Mouse (Mus musculus): ENCODE measurements around the gene Rnf40.

Rnf40 gene

DNA sequence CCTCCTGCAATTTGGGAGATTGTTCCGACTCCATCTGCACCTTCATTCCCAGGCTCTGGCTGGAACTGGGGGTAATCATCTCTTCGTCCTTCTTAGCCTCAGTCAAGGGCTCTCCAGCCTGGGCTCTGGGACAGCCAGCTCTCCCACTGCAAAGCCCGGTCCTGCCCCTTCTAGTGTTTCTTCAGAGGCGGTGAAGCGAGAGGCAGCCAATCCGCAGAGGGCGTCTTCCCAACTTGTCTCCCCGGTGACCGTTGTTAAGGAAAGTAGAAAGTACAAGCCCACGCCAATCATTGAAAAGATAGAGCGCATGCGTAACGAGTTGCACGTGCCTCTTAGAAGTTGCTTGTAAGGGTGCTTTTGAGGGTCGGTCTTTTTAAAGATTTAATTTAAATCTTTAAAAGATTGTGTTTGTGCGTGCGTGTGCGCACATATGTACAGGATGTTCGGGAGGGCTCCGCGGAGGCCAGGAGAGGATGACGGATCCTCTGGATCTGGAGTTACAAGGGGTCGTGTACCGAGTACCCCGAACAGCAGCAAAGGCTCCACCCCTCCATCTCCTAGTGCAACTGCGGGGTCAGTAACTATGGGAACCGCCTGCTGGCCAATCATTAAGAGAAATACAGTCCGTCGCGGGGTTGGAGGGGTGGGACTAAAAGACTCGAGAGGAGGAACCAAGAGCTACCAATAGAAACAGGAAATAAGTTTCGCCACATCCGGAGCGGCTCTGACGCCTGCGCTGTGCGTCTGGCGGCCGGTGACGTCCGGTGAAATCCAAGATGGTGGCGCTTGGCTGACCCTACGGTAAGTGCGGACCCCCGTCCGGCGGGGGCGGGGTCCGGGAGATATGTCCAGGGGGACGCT lies at the start of gene Rnf40, which contains the start of gene Ccdc189:
Gene Rnf40 (plus strand): TSS at position 757 of the 861 bp plus-strand sequence.
Gene Ccdc189 (minus strand): TSS at position 585 of the 861 bp plus-strand sequence.
- peak; percentile 79 to 86 for DNase-seq

DNA sequence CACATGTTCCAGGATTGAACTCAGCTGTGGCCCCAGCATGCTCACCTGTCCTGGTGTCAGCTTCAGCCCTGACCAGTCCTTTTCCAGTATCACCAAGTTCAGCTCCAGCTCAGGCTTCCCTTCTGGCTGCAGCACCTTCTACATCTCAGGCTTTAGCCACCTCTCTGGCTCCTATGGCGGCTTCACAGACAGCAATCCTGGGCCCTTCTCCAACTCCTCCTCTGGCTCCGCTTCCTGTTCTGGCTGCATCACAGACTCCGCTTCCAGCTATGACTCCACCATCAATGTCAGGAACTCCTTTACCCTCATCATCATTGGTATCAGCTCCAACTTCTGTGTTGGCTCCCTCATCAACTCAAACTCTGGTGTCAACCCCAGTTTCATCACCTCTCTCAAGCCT lies 46.9 kb upstream of the Rnf40 start:
- DNase-seq = no peak

DNA sequence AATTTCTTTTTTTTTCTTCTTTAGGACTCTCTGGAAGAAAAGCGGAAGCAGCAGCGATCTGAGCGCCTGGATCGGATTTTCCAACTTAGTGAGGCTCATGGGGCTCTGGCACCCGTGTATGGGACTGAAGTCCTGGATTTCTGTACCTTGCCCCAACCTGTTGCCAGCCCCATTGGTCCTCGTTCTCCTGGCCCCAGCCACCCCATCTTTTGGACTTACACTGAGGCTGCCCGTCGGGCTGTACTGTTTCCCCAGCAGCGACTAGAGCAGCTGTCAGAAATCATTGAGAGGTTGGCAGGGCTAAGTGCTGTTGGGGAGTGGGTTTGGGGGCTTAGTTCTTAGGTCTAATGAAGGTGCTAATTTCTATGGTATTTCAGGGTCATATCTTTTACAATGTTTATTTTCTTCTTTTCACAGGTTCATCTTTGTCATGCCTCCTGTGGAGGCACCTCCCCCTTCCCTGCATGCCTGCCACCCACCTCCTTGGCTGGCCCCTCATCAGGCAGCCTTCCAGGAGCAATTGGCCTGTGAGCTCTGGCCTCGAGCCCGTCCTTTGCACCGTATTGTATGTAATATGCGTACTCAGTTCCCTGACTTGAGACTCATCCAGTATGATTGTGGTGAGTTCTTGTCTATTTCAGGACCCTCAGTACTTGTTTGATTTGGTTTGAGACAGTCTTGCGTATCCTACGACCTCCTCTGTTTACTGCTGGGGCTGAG lies 39.3 kb upstream of the Rnf40 start:
- DNase-seq = no peak

DNA sequence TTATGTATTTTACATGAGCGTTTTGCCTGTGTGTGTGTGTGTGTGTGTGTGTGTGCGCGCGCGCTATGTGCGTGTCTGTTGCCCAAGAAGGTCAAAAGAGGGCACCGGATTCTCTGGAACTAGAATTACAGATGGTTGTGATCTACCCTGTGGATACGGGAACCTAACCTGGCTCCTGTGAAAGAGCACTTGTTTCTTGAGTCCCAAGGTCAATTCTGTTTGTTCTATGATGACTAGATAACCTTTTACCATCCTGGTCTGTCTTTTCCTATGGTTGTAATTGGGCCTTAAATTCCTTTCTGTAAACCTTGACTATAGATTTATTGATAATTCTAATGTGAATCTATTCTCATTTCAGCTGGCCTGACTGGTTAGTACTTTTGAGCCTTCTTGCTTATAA lies 37.0 kb upstream of the Rnf40 start:
- no peak for DNase-seq

DNA sequence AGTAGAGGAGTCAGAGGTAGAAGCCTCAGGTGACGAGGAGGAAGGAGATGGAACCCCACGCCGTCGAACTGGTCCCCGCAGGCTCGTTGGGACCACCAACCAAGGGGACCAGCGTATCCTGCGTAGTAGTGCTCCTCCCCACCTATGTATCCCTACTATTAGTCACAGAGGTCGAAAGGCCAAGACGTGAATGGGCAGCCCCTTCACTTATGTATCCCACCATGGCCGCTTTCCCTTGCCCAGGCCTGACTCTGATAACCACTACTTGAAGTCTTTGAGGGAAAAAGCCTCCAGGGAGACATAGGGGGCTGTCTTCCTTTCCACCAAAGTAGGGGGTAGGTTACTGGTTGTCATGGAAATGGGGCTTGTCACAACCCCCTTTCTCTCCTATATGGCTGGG lies 28.0 kb upstream of the Rnf40 start:
- DNase-seq = no peak

DNA sequence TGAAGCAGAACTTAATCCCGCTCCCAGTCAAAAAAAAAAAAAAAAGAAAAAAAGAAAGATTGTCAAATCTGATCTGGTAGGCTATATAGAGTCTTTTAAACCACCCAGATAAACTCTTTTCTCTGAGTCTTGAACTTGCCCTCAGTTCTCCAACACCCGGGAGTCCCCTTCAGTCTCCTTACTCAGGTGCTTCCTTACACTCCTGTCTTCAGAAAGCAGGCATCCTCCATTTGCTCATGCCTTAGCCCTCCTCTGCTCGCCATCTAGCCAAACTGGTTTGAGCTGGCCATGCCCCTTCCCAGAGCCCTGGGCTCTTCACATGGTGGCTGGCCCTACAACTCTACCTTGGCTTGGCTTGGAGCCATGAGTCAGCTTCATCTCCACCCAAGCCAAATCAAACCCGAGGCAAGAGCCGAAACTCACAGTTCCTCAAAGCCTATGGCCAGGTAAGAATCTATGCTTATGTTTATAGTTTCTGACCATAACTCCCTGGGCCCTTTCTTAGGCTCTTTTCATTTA lies 27.2 kb upstream of the Rnf40 start, which contains the start of gene Tmem265:
Gene Tmem265 (plus strand): TSS at position 51 of the 519 bp plus-strand sequence.
- no peak for DNase-seq

DNA sequence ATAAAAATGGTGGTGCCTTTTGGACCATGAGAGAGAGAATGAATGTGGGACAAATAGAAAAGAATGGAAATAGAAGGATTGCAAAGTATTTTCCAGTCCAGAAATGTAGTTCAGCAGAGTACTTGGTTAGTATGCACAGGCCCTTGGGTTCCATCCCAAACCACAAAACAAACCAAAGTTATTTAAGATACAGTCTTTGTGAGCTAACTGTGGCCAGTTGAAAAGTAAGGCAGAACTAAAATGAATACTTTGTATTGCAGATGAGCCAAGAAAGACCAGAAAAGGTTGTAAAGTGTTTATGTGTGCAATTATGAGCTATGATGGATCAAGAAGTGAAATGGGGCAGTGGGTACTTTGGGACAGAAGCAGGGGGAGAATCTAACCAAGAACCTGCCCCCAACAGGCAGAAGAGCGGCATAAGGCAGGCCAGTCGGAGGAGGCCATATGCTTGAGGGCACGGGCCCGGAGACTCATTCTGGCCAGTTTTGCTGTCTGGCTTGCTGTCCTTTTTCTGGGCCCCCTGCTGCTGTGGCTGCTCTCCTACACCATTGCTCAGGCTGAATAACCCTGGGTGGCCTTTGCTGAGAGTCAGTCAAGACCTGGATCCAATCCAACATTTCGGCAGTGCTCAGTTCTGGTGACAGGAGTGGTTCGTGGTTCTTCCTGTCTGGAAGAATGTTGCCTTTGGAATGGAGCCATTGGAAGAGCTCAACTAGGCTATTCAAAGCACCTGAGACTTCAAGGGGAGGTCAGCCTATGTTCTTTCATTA lies 24.0 kb upstream of the Rnf40 start:
- DNase-seq = no peak

DNA sequence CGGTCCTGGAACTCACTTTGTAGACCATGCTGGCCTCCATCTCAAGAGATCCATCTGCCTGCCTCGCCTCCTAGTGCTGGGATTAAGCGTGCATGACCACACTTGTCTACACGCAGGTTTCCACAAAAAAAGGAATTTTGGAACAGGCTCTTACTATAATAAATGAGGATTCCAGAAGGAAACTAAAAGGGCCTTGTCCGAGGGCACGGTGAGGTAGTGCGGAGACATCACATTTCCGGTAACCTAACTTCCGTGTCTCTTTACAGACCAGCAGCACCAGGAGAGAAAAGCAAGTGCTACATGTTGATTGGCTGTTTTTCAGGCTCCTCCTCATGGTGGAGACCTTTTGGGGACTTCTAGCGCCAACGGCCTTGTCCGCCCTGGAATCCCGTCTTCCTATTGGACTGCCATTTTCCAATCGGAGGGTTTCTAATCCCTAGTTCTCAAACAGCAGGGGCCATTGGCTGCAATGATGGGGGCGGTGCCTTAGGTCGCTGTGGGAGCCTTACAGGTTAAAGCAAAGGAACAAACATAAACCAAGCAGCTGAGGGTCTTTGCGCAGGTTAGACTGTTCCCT lies 15.6 kb upstream of the Rnf40 start, which contains the start of gene Phkg2:
Gene Phkg2 (plus strand): TSS at position 446 of the 577 bp plus-strand sequence.
- DNase-seq = peak; percentile 74 to 80

DNA sequence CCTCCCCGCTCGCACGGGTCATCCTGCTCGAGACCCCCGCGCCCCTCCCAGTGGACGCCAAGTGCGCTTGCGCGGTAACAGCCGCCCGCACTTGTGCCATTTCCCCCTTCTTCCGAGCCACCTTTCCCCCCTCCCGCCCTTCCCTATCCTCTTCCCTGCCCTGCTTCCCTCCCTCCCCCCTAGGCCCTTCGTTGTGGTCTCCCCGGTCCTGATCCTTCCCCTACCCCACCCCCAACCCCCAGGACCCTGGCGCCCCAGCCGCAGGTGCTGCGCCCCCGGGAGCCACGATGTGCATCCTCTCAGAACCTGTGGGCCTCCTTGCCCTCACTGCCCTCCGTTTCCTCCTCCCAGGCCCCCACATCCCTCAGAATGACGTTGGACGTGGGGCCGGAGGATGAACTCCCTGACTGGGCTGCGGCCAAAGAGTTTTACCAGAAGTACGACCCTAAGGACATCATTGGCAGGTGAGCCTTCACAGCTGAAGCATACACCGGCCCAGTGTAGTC lies 15.0 kb upstream of the Rnf40 start:
- DNase-seq = no peak

DNA sequence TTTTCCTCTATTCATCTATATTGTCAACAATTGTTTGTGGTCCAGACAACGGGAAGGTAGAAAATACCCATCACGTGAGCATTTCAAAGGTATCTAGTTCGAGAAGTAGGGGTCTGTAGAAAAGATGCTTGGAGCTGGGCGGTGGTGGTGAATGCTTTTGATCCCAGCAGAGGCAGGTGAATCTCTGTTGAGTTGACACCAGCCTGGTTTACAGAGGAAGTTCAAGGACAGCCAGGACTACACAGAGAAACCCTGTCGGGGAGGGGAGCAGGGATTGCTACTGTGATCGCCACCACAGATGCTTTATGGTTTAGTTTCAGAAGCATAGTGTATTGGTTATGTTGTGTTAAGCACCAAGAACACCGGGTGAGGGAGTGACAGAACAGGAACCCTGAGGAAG lies 14.5 kb upstream of the Rnf40 start:
- DNase-seq = no peak

DNA sequence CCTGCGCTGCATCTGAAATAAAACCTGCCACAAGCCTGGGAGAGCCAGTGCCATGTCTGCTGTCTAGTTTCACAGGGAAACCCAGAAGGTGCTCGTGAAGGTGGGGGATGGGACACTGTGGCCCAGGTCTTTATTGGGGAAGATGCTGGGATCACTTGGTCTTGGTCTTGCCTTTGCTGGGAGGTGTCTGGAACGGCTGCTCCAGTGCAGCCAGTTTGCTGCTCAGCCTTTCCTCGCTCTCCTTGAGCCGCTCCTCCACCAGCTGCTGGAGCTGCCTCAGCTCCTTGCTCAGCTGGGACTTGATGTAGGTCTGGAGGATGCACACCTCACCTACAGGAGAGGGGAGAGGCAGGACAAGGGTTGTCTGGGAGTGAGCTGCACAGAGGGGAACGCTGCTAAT lies 5.3 kb upstream of the Rnf40 start:
- DNase-seq = no peak

DNA sequence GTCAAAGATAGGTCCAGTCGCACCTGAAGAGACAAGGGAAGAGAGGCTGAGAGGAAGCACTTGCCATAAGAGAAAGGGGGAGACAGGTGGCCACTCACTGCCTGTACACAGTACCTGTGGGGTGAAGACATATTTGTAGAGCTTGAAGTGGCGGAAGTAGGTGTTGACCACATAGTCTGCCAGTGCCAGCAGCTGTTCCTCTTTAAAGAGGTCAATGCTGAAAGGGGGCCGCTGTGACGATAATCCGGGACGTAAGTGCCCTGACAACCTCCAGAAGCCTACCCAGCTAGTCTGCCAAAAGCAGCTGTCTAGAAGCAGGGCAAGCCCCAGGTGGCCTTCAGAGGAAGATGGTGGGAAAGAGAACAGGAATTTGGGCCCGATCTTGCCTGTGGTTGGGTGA lies 3.5 kb upstream of the Rnf40 start:
- no peak for DNase-seq

DNA sequence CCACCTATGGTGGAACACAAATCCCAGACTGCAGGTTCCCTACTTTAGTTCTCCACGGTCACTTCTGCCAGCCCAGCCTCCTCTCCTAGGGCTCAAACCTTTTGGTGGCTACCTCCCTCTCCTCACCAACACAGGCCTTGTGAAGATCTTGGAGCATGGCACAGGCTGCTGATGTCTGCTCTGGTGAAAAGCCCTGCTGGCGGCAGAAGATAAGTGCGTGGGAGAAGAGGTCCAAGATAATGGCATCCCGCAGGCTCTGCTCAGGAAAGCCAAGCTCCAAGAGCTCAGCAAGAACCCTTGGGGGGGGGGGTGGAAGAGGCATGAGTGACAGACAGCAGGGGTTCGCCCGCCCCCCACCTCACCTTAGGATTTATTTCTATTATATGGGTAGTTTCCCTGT lies 2.4 kb upstream of the Rnf40 start:
- DNase-seq = no peak

DNA sequence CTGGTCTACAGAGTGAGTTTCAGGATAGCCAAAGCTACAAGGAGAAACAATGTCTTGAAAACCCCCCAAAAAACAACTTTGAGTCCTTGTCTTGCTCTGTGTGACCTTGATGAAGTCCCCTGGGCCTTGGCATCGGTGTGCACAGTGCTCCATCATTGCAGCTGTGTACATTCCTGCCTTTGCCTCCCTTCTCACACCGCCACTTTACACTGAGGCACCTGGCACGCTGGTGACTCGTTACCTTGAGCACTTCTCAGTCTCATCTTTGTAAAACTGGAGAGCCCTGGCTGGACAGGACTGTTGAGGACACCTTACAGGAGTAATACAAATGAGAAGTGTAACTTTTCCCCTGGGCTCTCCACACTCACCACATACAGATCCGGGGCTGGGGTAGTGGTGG lies 1.4 kb upstream of the Rnf40 start:
- no peak for DNase-seq

DNA sequence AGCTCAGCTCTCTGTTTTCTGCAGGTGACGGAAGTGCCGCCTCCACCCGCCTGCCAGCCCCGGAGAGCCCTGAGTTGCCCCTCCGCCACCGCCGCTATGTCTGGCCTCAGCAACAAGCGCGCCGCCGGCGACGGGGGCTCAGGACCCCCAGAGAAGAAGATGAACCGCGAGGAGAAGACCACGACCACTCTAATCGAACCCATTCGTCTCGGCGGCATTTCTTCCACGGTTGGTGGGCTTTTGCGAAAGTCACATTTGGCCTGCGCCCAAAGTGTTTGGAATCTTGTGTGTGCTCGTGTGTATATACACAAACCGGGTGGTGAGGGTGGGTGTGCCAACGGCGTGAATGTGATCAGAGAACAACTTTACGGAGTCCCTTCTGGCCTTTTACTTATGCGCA lies 334 bp downstream of the Rnf40 start:
- no peak for DNase-seq

DNA sequence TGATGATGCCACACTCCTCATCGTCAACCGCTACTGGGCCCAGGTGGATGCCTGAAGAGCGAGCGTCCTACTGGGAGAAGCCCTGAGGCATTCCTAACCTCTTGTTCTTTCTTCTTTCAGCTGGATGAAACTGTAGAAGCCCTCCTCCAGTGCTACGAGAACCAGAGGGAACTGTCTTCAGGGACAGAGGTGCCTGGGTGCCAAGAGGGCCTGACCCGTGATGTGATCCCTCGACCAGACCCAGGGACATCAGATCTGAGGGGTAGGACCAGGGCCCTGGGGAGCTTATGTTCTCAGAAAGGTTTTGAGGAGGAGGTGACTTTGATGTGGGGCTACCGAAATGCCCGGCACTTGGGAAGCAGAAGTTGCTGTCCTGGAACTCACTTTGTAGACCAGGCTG lies 1.1 kb downstream of the Rnf40 start:
- DNase-seq = no peak

DNA sequence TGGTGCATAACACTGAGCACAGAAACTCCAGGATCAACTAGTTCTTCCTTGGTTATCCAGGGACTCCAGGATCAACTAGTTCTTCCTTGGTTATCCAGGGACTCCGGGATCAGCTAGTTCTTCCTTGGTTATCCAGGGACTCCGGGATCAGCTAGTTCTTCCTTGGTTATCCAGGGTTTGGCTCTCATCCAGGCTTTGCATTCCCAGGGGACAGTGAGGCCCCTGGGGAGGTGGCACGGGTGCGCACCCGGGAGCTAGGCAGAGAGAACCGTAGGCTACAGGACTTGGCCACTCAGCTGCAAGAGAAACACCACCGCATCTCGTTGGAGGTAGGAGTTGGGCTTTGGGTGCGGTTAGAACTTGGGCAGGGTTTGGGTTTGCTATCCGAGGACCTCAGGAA lies 2.5 kb downstream of the Rnf40 start:
- no peak for DNase-seq

DNA sequence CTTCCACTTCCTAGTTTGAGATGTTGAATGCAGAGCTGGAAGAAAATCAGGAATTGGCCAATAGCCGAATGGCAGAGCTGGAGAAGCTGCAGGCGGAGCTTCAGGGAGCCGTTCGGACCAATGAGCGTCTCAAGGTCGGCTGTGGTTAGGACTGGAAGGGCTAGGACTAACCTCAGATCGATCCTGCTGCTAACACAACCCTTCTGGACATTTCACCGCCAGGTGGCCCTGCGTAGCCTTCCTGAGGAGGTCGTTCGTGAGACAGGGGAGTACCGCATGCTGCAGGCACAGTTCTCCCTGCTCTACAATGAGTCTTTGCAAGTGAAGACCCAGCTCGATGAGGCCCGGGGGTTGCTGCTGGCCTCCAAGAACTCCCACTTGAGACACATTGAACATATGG lies 4.0 kb downstream of the Rnf40 start:
- DNase-seq = no peak

DNA sequence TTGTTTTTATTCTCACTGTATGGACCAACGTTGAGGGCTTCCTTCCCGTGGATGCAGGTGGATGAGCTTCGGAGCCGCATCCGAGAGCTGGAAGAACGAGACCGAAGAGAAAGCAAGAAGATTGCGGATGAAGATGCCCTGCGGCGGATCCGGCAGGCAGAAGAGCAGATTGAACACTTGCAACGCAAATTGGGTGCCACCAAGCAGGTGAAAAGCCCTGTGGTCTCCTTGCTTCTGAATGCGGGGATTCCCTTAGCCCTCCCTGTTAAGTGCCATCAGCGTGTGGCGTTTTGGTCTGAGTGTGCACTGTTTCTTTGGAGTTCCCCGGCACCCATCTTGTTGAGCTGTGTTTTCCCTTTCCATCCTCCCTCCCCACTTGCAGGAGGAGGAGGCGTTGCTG lies 8.2 kb downstream of the Rnf40 start:
- no peak for DNase-seq

DNA sequence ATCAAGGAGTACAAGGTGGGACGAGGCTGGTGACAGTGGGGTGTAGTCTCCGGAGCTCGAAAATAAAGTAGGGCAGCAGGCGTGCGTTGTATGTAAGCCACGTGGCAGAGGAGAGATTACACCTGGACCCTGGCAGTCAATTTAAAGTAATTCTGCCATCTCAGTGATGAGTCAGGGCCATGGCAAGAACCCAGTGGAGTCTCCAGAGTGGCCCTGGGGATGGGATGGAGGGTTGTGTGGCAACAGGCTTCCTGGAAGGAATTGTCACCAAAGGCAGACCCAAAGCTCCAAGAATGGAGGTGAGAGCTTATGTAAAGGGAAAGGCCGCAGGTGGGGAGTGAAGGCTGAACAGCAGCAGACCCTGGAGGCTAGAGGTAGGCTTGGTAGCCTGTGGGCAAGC lies 12.0 kb downstream of the Rnf40 start:
- no peak for DNase-seq

DNA sequence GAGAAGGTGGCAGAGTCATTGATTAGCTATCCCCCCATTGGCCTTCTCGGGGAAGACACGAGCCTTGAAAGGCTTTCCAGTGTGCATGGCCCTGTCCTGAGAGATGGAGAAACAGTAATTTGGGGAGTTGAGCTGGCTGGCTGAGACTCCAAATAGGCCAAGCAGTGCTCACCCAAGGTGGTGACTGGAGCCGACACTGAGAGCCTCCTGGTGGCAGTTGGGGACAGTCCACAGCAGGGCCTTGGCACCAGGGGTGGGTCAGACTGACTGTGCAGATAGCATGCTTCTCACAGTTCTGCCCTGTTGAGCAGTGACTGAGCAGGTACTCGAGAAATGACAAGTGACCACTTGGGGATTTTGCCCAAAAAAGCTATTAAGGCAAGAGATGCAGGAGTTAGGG lies 13.2 kb downstream of the Rnf40 start:
- DNase-seq = no peak

DNA sequence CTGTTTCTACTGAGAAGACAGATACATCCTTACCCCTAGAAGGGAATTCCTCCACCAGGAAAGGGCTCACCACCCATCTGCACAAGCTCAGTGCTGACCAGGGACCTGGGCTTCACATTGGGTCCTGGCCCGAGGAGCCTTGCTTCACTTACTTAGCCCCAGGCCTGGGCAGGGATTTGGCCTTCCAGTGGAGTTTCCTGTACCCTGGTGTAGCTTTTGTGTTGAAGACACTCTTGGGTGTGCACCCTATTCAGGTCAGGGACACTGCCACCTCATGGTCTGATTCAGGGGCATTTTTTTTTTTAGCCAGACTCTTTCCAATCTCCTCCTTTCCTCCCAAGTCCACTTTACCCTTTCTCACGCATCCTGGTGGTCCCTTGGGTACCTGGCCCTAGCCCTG lies 14.3 kb downstream of the Rnf40 start:
- no peak for DNase-seq
